Mouse (Mus musculus) small intestine, adult 10 weeks (tissue): ENCODE data around the gene Slco6c1. TPM values are rescaled to one million over a fixed set of nuclear protein-coding genes. Genes with fewer than 3 reads are reported as not detected.

Experiments
- polyA plus RNA-seq: library from polyadenylated mRNA; stranded (reverse); fragments of 350-450 nt; fragmentation: Illumina TruSeq; extraction: RNeasy Lipid Tissue Mini Kit (QIAGEN cat#74804); gene quantifications from one replicate; pipeline ENCODE4 v1.2.3, GENCODE M21; 2014; ENCODE audit warnings: low replicate concordance

Gene Slco6c1
- polyA plus RNA-seq, result not detected

DNA sequence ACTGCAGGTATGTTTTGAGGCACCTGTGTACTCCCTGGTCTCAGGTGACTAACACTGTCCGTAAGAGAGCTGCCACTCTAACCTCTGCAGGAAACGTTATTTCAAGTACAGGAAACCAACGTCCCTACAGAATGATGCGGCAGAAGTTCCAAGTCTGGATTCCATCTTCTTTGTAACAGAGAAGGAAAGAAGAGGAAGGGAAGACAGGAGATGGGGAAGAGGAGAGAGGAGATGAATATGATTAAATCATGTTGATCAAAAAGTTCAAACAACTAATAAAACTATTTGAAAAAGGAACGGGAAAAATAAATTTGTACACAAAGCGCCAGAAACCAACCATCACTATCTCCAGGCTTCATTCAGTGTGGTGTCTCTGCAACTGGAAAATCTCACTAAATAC lies at the start of gene Slco6c1:
TSS of gene Slco6c1 (minus strand) at position 101 of the 400 bp plus-strand sequence.

